Mouse (Mus musculus) thymus, postnatal 4 days (tissue): Measurements from ENCODE around the gene Hoxa10.

ENCODE experiments used
- DNase-seq: peaks from one replicate; pipeline ENCODE4 v3.0.0; 2021

Gene Hoxa10

GRCm38 (mm10) chr6:52240389-52241000, at the start of gene Hoxa10:
Gene Hoxa10 (minus strand): TSS chr6:52240854.
- peak; percentile 90 for DNase-seq

DNA sequence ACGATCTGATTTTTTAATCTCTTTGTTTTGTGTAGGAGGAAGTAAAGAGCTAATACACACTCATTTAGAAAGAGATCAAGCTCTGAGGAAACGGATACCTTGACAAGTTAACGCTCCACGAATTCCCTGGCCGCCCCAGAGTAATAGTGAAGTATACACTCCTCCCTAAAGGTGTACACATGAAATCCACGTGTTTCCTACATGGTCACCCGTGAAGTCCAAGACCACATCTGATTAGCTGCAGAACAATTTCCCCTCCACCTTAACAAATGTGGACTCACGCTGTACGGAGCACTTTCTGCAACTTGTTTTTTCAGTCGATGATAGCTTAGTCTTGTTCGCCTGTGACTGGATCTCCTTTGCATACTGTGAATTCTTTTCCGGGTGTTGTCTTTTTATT, 49.5 kb upstream of the Hoxa10 start:
- DNase-seq, result no peak

- no peak for DNase-seq
Measured at GRCm38 (mm10) chr6:52283896-52284295, 43.2 kb upstream of the Hoxa10 start.

DNA sequence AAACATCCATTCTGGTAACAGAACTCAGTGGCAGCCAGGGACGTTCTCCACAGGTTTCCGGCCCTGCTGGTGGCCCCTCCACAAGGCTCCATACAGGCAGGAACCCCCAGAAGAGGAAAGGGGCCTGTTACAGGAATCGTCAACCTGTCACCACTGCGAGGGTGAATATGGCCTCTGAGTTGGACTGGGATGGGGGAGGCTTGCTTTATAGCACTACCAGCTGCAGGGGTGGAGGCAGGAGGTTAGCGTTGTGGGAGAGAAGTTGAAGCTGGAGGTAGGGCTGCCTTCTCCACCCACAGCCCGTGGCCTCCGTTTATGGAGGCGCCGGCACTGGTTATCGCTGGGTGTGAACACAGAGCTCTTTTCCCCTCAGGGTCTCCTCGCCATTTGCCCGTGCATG, 40.4 kb upstream of the Hoxa10 start:
- DNase-seq, result no peak

DNA sequence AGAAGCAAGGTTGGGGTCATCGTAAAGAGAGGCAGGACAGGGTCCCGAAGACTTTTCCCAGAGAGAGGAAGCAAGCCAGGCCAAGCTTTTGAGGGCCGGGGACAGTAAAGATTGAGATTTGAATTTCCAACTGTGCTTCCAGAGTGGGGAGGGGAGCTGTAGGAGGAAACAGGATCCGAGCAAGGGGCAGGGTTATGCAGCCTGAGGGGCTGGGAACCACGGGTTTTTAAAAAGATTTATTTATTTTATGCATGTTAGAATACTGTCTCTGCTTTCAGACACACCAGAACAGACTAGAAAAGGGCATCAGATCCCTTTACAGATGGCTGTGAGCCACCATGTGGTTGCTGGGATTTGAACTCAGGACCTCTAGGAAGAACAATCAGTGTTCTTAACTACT, 36.3 kb upstream of the Hoxa10 start:
- DNase-seq, result no peak

DNA sequence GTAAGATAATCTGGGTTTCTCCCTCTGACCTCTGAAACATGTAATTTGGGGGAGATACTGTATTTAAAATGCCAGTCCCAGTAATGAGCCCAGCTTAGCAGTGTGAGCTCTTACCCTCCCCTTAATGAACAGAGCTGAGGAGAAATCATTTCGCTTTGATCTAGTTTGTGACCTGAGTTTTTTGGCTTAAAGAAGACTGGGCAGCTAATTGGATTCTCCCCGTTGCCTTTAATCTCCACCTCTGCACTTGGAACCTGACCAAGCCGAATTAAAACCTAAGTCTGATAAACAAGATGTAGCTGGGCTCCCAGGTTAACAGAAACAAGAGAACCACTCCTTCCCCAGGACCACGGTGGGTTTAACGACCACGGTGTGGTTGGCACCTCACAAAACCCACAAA, 35.7 kb upstream of the Hoxa10 start:
- no peak for DNase-seq

DNA sequence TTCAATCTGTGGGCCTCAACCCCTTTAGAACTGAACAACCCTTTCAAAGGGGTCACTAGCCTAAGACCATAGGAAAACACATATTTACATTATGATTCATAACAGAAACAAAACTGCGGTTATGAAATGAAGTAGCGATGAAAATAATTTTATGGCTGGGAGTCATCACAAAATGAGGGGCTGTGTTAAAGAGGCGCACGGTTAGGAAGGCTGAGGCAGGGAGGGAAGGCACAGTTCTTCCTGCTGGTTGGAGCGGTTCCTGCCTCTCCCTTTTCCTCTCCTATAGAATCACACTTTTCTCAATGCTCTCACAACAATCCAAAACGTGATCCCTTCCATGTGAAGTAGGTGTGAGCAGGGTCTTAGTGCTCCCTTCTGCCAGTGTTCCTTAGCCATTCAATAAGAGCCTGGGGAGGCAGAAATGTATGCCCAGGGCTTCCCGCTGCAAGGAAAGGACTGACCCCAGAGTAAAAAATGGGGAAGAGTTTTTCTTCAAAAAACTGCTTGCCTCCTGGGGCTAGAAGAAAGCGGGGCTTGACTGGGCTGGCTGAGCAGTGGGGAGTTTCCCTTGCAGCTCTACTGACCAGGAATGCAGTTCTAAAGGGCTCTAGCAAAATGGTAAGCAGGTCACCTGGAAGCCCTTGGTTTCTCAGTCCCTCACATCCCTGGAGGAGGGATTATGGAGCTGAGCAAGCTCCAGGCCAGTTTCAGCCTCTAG, 35.1 kb upstream of the Hoxa10 start:
- DNase-seq, result no peak

GRCm38 (mm10) chr6:52274576-52274975, 33.9 kb upstream of the Hoxa10 start:
- DNase-seq, result no peak

GRCm38 (mm10) chr6:52273656-52274280, 33.1 kb upstream of the Hoxa10 start:
- no peak for DNase-seq

DNA sequence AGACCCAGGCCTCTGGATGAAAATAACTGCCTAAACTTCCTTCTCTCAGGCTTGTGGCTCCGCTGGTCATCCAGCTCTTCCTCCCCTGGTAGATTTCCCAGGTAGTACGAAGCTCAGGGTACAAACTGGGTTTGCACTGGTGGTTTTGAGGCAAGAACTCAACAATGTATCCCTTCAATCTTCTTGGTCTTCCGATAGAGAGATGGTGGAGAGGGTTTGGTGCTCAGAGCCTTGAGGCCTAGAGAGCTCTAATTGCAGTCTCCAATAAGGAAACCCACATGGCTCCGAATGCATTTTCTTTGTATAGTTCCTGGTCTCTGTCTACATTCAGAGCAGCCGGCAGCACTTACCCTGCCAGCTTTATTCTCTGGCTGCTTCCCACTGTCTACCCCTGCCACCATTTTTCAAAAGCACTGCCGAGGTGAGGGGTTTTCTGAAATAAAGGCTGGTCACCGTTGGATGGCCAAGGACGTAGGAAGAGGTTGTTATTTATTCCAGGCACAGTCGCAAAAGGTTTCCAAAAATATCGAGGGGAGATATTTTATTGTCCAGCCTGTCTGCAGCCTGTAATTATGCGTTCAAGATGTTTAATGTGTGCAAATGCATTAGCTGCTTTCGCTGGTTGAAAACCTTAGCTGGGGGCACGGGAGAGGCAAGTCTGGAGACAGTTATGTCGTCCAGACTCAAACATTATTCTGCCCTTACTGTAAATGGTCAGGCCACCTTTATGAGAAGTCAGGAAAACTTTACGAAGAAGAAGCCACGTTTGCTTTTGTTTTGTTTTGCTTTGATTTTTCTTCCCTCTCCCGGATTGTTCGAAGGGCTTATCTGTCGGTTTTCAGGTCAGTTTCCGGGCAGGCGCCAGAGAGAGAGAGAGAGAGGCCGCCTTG, 32.4 kb upstream of the Hoxa10 start:
- DNase-seq, result no peak

DNA sequence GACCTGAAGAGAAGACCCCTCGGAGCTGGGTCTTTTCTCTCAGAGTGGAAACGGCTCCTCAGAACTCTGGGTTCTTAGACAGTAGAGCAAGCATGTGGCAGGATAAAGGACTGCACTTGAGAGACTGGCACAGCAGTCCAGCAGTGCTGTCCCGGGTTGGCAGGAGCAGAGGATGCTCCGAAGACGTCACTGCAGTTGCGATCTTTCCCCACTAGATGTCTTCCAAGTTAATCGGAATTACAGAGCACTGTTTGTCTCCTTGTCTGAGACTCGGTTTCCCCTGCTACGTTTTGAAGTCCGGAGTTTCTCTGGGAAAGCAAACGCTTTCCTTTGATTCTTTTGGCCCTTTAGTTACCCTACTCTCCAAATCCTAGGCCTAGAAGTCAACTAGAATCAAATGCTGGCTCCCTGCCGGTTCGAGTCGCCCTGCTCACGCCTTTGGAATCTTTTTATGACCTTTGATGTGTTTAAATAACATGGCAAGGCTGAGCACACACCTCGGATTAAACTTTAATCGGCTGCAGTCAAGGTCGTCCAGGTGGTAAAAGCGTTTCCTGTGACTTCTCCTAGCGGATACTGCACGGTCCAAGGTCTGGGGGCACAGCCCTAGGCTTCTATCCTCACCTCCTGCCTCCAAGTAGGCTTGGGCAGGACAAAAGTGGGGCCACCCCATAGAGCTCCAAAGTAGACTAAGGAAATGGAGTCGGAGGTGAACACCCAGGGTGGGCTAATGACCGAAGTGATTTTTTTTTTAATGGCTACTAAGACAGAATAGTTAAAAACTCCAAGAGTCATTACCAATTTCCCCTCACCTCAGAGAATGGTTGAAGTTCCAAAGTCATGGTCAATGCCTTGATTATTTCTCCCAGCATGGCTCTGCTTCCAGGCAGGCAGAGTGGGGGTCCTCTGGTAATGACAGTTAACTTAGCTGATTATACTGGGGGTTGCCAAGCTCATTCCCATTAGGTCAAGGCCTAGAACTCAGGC, 30.1 kb upstream of the Hoxa10 start:
- peak; percentile 78 for DNase-seq

GRCm38 (mm10) chr6:52268756-52269155, 28.1 kb upstream of the Hoxa10 start:
- no peak for DNase-seq

GRCm38 (mm10) chr6:52268341-52268740, 27.7 kb upstream of the Hoxa10 start:
- no peak for DNase-seq

DNA sequence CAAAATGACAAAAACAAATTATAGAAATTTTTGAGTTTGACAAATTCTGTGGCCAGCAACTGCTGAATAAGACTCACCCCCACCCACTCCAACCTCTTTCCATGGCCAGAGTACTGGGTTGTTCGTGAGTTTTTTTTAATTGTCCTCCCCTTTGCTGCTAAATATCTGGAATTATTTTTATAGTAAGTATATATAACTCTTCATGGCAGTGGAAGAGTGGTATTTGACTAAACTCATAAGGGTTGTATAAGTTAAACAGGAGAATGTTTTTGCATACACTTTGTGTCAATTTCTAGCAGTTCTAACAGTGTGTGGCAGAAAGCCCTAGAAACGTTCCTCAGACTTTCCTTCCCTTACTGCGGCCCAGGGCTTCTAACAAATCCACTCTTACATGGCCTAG, 27.0 kb upstream of the Hoxa10 start:
- no peak for DNase-seq

DNA sequence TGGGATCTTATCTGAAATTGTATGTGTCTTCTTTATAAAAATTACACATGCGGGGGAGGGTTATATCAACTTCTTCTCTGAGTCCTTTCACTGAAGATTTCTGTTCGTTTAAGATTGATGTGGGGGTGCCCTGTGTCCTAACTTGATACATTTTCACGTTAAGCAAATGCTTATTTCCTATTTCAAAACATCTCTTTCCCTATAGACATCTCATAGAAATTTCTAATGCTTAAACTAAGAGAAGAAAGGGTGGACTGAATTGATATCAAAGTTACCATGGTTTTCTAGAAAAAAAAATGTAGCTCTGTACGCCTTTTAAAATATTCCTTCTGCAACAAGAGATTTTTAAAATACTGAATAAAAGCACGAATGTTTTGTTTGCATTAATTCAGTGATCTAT, 26.6 kb upstream of the Hoxa10 start:
- no peak for DNase-seq

DNA sequence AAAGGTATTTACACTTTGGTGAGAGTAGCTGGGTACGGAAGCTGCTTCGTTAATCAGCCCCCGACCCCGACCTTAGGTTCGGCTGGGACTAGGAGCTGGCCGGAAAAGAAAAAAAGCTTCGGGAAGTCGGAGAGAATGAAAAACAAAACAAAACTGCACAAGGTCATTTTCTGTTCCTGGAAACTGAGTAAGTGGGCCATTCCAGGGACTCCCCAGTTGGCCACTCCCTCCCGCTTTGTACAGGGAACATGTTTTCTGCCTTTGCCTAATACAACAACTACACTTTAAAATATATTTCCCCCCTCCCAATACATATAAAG, 26.0 kb upstream of the Hoxa10 start:
- DNase-seq, result no peak

GRCm38 (mm10) chr6:52265913-52266665, 25.4 kb upstream of the Hoxa10 start:
- DNase-seq, result peak; percentile 14

- no peak for DNase-seq
Measured at GRCm38 (mm10) chr6:52265306-52265912, 24.8 kb upstream of the Hoxa10 start.

DNA sequence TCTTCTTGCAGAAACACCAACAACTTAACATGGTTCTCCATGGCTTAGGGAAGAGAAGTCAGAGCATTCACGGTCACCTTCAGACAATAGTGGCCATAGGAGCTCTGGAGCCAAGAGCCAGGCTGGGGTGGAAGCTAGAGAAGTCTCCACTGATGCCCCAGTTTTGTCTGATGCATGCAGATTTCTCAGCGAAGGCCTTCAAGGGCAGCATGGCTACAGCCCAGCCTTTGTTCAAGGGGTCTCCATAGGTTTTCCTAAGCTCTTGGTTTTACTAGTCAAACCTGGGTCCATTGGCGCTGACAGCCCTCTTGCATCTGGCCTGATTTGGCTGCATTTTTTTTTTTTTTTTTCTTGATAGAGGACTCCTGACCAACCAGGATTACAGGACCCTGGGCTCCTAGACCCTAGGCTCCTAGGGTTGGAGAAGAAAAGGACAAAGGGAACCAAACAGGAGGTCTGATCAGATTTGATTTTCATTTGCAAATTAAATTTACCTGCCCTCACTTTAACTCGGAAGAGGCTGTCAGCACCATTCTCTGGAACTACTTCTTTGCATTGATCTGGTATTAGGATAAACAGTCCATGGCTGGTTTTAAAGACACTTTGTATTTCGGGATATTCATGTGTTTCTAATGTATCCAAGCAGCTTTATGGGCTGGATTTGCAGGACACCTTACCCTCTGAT, 23.6 kb upstream of the Hoxa10 start:
- no peak for DNase-seq

- DNase-seq, result no peak
Measured at GRCm38 (mm10) chr6:52263321-52263585, 22.6 kb upstream of the Hoxa10 start.
